Mouse (Mus musculus) monocyte, adult 5-6 weeks (primary cell): ENCODE measurements around the gene Dst. TPM values are rescaled to one million over a fixed set of nuclear protein-coding genes. Genes with fewer than 3 reads are reported as not detected.
"Not testable (repeated sequence)": the region's sequence is repeated elsewhere in the genome, so short reads cannot be mapped to it uniquely, and the experiment has no call there.

ENCODE experiments used
- ATAC-seq: fragments of 153-309, 156-312 bp; replicated peaks from 2 replicates; pipeline ENCODE4 v1.8.0; 2017; ENCODE audit warnings: mild to moderate bottlenecking; ENCODE audit not compliant: low TSS enrichment, insufficient number of reproducible peaks, severe bottlenecking, poor library complexity, low FRiP score
- total RNA-seq: library from RNA; stranded (forward); fragments of 200-1000, 200-491, 200-594 nt; gene quantifications from 3 replicates; pipeline ENCODE4 v1.2.3, GENCODE M21; 2017

The Dst gene
- total RNA-seq, 1 experiment from 2014 or later = 0.29 TPM

DNA sequence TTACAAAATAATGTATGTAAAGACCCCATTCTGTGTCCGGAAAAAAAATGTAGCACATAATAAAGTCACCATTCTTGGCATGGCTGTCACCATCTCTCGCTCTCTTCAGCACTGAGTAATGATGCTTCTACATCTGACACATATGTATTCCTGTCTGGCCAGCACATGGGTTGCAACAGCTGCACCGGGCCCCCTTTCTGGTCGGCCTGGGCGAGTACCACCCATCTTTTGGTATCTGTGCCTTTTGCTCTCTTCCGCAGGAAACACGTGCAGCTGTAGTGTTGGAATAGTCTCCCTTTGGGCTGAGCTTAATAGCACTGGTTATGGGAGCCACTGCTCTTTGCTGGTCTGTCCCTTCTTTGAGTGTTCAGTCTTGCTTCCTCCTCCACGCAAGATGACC, 135.3 kb downstream of the Dst start:
- ATAC-seq = no peak

DNA sequence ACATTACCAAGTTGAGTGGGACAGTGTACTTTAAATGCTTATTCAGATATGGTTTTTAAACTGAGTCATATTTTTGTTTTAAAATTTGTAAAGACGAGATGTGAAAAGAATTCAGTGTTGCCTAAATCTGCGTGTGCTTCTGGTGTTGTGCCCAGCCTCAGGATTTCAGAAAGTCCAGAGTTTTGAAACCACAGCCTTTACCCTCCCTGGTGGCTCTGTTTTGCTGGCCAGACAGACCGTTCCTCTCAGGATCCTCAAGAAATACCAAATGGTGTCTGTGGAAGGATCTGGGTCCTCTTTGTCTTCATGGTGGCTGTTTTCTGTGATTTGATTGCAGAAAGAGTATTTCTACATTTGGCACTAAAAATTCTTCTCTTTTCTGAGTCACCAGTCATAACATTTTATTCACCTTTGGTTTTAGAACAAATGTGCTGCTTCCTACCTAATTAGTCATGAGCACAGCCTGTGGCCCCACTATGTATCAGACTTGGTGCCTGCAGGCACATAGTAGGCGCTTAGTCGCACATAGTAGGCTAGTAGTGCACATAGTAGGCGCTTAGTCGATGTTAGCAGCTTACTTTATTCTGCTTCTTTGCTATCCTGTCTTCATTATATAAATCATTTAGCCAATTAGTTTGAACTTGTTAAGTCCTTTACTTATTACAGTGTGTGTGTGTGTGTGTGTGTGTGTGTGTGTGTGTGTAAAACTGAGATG, 136.0 kb downstream of the Dst start:
- no peak for ATAC-seq

DNA sequence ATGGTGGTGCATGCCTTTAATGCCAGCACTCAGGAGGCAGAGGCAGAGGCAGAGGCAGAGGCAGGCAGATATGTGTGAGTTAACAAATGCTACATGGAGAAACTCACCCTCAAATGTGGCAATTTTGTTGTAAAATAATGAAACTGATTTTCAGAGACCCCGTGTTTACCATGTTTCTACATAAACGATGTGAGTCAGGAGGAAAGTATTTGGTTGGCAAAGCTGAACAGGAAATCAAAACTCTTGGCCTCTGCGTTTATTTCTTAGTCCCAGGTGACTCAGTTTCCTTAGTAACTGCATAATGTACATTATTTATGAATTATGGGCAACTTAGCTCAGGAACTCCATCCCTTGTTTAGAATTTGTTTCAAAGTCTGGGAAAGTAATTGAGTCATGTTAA, 136.7 kb downstream of the Dst start:
- no peak for ATAC-seq

DNA sequence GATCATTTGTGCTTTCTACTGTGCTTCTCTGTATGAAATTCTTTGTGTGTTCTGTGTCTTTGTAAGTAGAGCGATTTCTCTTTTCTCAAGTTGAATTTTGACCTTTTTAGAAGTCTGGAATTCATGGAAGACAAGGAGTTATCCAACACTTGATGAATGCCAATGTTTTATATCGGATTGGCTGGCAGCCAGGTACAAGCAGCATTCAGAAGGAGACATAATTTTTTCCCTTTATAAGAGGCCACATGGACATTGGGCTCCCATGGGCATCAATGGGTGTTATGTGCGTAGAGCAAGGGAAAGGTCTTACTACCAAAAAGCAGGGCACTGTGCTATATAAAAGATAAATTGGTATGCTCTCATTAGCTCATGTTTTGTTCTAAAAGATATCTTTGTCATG, 139.3 kb downstream of the Dst start:
- ATAC-seq = no peak

DNA sequence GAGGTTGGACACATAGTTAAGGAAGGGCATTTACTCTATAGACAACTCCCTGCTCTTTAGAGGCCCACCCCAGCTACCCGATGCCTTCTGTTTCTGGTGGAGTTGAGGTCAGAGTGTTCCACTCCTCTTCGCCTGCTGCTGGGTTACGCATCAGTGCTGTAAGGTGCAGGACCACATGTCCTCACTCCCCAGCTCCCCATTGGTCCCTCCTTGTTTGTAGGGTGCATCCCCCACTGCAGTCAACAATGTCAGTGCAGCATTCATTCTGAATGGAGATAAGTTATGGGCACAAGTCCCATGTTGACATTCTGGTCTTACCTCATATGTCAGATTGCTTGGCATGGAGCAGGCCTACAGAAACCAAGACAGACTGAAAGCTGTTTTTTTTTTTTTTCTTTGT, 143.2 kb downstream of the Dst start:
- ATAC-seq = no peak

DNA sequence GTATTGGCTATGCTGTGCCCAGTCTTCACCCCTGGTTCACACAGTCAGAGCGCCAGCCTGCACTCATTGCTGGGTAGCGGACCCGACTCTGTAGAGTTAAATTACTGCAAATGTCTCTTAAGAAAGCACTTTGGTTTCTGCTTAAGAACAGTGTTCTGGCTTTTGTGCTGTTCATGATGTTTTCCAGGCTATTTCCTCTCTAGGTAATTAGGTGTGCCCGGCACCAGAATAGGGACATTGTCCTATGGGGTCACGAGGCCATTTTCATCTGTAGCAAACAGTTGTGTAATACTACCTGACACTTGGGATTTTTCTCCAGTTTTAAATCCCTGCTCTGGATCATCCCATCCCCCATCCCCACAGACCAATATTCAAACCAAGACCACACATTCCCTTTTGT, 144.4 kb downstream of the Dst start:
- ATAC-seq = no peak

DNA sequence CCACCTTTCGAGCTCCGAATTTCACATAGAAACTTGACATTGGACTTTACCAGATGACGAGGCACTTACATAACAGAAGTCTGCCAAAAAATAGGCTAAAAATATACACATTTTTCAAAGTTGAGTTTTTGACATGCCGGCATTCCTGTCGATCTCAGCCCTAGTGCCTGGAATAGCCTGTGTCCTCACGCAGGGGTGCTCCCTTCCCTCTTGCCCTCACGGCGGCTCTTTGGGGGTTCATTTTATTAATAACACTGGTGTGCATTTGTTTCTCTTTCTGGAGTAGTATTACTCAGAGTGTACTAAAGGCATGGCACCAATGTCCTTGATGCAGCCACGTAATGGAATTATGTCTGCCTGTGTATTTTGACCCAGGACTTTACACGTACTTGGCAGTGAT, 146.9 kb downstream of the Dst start:
- ATAC-seq = no peak

DNA sequence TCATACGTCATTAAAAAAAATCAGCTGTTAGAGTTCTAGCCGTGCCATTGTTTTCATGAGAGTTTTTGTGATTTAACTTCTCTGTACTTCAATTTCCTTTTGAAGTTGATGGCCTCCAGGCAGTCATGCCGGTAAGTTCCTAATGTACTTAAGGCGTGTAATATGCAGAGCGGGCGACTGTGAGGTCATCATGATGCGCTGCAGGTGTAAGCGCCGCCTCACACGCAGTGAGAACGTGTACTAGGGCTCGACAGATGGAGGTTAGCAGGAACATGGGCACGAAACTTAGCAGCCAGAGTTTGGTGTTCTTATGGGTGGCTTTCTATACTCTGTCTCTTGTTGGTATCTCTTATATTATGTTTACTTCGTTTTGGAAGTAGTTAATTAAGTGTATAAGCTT, 148.6 kb downstream of the Dst start:
- no peak for ATAC-seq

DNA sequence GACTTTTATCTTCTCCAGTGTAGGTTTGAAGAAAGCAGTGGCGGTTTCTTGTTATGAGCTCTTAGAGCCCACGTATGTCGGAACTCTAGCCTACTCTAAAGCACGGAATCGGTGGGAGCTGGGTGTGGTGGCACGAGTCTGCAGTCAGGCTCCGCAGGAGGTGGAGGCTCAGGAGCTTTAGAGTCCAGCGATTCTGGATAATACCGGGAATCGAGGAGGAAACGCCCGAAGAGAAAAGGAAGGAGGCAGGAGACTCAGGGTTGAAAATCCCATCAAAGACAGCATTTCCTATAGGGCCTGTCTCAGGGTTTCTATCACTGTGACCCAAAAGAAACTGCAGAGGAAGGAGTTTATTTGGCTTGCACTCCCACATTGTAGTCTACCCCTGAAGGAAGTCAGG, 151.2 kb downstream of the Dst start:
- ATAC-seq = no peak

DNA sequence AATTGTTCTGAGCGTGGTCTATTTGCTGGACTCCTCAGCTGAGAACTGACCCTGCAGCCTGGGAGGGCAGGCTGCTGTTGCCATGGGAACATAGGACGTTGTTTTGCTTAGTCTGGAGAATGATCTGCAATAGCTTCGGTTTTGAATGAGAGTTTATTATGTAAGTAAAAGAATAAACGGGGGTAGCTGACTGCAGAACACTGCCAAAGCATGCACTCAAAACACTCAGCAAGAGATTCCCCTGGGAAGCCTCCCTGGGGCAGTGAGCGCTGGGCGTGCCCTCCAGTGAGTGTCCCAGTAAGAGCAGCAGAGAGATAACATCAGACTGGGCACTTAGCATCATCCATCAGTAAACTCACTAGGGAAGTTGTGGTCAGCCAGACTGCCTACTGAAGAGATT, 152.4 kb downstream of the Dst start:
- ATAC-seq = no peak

DNA sequence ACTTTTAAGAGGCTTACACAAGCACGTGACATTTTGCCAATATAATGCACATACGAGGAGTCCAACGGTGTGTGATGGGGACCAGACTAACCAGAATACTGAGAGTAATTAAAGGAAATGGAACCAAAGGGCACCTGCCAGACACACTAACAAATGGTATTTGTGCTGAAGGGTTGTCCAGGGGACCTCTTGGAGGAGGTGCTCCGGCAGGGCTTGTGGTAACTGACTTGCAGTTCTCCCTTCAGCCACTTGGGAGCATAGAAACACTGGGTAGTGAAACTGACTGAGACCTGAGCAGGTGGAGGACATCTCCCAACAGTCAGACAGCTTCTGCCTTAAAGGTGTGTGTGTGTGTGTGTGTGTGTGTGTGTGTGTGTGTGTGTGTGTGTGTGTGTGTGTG, 153.1 kb downstream of the Dst start:
- no peak for ATAC-seq

DNA sequence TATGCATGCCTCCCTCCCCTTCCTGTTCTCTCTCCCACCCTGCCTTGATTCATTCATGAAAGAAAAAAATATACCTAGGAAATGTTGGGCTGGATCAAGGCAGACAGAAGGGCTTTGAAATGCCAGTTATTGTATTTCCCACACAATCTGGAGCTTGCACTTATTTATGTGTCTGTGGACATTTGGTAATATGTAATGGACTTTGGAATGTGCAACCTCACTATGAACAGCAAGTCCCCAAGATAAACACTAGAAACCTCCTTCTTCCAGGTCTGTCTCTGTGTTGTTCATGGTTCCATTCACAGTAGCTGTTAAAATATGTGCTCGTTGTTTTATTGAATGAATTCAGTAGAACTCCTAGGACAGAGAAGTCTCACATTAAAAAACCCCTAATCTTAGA, 153.8 kb downstream of the Dst start:
- ATAC-seq = no peak

DNA sequence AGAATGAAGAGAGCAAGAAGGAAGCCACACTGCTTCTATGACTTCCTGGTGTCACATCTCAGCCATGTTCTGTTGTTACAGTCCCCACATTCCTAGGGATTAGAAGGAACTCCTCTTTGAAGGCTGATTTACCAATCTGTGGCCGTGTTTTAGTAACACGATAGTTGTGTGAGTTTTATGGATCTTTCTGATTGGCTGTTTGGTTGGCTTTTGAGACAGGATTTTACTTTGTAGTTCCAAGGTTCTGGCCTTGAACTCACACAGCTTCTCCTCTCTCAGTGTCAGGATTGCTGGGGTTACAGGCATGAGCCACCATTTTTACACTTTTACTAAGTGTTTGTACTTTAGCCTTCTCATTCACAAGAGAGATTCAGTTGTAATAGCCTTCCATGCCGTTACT, 155.9 kb downstream of the Dst start:
- ATAC-seq = no peak

DNA sequence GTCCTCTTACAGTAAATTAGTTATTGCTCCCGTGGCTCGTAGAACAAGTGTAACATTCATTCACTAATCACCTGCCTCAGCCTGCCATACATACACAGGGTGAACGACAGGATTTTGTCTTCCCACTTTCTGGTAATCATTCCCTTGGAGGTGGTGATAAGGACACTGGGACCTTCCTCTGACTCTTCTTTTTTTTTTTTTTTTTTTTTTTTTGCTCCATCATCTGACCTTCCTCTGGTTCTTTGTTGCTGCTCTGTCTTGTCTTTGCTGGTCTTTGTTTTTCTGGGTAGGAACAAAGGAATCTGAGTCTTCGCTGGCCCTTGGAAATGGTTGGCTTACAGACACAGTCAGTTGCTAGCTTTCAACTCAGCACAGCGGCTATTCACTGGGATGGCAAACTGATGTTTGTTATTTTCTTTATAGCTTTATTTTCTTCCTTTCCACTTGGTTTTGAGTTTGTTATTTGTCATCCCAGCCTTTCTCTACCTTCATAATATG, 157.6 kb downstream of the Dst start:
- ATAC-seq = no peak

DNA sequence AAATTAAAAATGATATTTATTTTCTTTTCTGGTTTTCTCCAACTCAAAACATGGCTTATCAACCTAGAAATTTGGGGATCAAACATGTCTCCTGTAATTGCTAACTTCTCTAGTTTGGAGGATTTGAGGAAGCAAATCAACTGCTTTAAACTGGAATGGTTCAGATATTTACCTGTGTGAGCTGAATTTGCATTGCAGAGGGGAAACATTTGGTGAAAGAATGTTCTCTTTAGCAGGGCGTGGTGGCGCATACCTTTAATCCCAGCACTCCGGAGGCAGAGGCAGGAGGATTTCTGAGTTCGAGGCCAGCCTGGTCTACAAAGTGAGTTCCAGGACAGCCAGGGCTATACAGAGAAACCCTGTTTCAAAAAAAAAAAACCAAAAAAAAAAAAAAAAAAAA, 158.4 kb downstream of the Dst start:
- ATAC-seq = not testable (repeated sequence)

DNA sequence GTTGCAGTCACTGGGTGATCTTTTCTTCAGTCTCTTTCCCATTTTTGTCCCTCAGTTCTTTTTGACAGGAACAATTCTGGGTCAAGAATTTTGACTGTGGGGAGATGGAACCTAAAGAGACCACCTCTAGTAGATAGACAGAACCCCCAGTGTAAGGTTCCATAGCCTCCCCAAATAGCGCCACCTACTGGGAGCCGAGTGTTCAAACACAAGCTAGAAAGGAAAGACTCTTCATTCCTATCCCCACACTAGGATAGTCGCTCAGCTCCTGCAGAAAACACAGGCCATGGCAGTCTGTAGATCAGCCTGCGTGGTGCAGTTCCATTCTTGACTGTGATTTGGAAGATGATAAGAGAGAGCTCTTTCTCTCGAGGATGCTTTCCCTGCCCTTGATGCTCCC, 160.3 kb downstream of the Dst start:
- ATAC-seq = no peak

DNA sequence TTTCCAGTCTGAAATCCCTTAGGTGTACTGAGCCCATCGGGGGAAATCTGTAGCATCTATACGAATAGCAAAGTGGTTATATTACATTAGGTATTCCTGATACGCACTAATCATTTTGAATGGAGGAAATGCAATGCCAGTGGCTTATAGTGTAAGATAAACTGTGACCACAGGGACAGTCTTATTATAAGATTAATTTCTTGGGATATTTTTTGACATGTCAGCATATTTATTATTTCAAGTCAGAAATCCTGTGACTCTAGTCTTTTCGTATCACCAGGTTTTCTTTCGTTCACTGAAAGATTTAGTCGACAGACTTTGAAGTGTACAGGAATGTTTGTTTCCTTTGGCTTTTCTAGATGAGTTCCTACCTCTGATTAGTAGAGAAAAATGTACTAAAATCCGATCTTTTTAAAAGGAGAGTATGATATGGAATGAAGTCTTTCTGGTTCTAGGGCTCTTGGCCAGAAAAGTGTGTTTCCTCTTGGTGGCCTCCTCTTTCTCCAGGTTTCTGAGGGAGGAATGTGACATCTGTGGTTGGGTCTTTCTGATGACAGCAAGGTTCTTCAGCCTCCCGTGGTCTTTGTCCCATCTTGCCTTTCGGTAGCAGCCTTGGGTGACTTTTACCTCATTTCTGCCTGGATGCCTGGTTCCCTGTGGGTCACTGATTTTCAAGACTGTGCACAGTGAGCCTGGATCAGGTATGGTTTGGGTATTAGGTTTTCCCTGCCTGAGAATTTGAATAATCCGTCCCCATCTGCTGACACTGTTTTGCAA, 161.7 kb downstream of the Dst start:
- no peak for ATAC-seq

DNA sequence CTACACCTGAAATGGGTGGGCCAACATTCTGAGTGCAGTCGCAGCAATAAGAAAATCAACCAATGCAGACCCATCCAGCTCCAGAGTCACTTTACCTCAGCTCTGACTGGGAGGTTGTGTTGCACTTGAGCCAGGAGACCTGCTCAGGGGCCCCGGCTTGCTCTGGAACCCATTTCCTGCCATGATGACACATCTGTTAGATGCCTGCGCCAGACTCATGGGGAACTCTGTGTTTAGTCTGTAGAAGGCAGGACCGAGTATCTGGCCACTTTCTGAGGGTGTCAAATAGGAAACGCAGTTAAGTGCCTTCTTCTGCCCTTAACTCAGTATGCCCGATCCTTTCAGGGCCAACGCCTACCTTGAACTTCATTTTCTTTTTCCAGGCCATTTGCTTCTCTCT, 162.4 kb downstream of the Dst start:
- ATAC-seq = no peak

DNA sequence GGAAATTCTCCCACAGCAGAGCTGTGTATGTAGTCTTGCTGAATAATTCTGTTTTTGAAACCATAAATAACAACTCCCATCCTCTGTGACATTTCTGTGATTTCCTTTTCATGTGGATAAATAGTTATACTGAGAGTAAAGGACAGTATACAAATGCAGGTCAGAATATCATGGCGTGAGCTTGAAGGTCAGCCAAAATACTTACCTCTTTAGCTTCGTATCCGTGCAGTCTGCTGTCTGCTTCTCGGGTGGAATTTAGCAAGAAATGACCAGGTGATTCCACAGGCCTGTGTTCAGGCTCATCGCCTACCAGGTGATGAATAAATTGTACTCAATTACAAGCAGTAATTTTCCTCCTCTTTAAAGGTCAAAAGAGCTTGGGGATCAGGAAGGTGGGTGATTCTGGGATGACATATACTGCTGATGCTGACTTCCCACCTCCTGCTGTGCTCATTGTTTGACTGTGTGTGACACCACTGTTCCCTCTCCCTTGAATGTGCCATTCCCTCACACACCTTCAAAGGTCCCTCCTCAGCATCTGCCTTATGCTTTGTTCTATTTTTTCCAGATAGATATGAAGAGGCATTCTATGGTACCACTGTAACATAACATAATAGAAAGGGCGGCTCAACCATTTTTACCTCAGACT, 163.1 kb downstream of the Dst start:
- ATAC-seq = no peak

DNA sequence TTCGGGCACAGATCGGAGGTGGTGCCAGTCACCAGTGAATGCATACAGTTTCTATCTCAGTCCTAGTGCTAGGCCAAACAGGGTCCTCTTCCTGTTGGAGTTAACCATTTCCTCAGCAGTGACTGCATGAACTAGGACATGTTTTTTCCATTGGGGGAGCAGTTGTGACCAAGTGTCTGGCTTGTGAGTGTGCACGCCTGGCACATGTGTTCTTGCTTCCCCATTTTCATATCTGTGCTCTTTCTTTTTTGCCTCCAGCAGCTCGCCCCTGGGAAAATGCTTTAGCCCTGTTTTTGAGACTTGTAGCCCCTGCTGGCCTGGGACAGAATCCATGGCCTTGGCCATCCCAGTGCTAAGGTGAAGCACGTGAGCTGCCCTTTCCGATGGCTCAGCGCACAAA, 164.2 kb downstream of the Dst start:
- ATAC-seq = no peak
